ENCODE assay signal across 8 mouse cellular contexts in genomic region chr17:25727265-25728008, GRCm38 (mm10). TPM values are rescaled to one million over a fixed set of nuclear protein-coding genes. Genes with fewer than 3 reads are reported as not detected.
DNase-seq lines count a peak whose midpoint lies in the region; ATAC-seq and TF ChIP-seq lines count a peak whose summit lies in the region.

Chtf18 (minus strand) TSS chr17:25727419.
Rpusd1 (plus strand) TSS chr17:25727670.

- peak; percentile 98 for DNase-seq in Patski (ENCODE audit: low read depth, low spot score)
- peak; percentile 99 to 100 for DNase-seq in cerebellum, postnatal 14 days
- DNase-seq in frontal cortex, postnatal 14 days (ENCODE audit: low spot score in 2 of 2), result peak; percentile 98 to 99
- peak; percentile 87 to 90 for DNase-seq in layer of hippocampus, postnatal 25 days (ENCODE audit: extremely low spot score in 1 of 2, low spot score in 1 of 2)
- DNase-seq in lung, postnatal 25 days (ENCODE audit: low spot score), result peak; percentile 100
- DNase-seq in retina, embryonic 14.5 days (ENCODE audit: low spot score), result peak; percentile 100
- peak; percentile 96 for DNase-seq in thymus, postnatal 4 days

- no peaks in the 10 kb centered on the region for H3K9me3 ChIP-seq in hindbrain, embryonic 13.5 days

- peaks cover 28% of the 10 kb centered on the region for H3K36me3 ChIP-seq in hindbrain, embryonic 13.5 days

- no peak for TF ChIP-seq CTCF in Patski (IDR thresholded peaks at IDR 0.05)

- H3K27ac ChIP-seq in hindbrain, embryonic 13.5 days, result peak within 1 kb of the TSS; percentile 52; the same call in 1 of the 2 replicates

- POLR2A ChIA-PET in Patski (lab: Charles Lee), result no interaction called here

- H3K9ac ChIP-seq in hindbrain, embryonic 13.5 days, result peak within 1 kb of the TSS; percentile 87

- CTCF ChIA-PET in Patski (lab: Charles Lee), result interaction anchor here (0.8 to 2.1 kb wide), 3 partner anchors 16 to 129 kb away, joined by 3 to 8 read pairs (median 3); no protein-coding TSS in a partner anchor

- peak within 1 kb of the TSS; percentile 66 for H3K4me3 ChIP-seq in hindbrain, embryonic 13.5 days

- WGBS in hindbrain, embryonic 13.5 days, result under 1% methylated on average over 37 of the region's 37 CpGs

- H3K4me2 ChIP-seq in hindbrain, embryonic 13.5 days, result peak within 1 kb of the TSS; percentile 90

- ATAC-seq in Patski, result peak; percentile 84
- peak; percentile 99 for ATAC-seq in hindbrain, embryonic 13.5 days (ENCODE audit: low FRiP score)

- H3K4me1 ChIP-seq in hindbrain, embryonic 13.5 days (replicated peaks), result peaks cover 26% of the 10 kb centered on the region

- no peaks in the 10 kb centered on the region for H3K27me3 ChIP-seq in Patski
- H3K27me3 ChIP-seq in hindbrain, embryonic 13.5 days, result no peaks in the 10 kb centered on the region

- in situ Hi-C loops in Patski (cut with MboI; ENCODE audit: low pct_unique_long_range_greater_than_20kb), result no loop called here

RNA-seq across cellular contexts. Expression of gene Chtf18, which starts in this region (rescaled TPM):
- 13.0 TPM for polyA plus RNA-seq in Patski (2021)
- polyA plus RNA-seq in hindbrain, embryonic 13.5 days (2015; fragmentation: Nextera tagmentation; extraction: Ambion mirVana), result 7.9 and 8.5 TPM in 2 replicates
- total RNA-seq in layer of hippocampus, postnatal 25 days (2021), result 1 to 10 TPM; 1.3 to 2.1 TPM

RNA-seq across cellular contexts. Expression of gene Rpusd1, which starts in this region (rescaled TPM):
- 18.5 TPM for polyA plus RNA-seq in Patski (2021)
- 23.4 and 24.2 TPM in 2 replicates for polyA plus RNA-seq in hindbrain, embryonic 13.5 days (2015; fragmentation: Nextera tagmentation; extraction: Ambion mirVana)
- 10 to 100 TPM; 45.4 to 49.2 TPM for total RNA-seq in layer of hippocampus, postnatal 25 days (2021)

Comparison
In these comparisons a context has a peak if more than half of its experiments do, and no peak if none do; other contexts are left out.
1. Peak in every context shown above with its lines: DNase-seq, ATAC-seq, H3K4me3 ChIP-seq and H3K27ac ChIP-seq.